Mouse (Mus musculus) liver, embryonic 16.5 days (tissue): ENCODE results near the gene Tekt3. TPM values are rescaled to one million over a fixed set of nuclear protein-coding genes. Genes with fewer than 3 reads are reported as not detected.

Experiments
- ATAC-seq: fragments of 200-750 bp; cut with Nextera tagmentation; 2 replicates; pipeline ENCODE4 v1.8.0; 2017; ENCODE audit warnings: low read depth, mild to moderate bottlenecking, moderate number of reproducible peaks, moderate library complexity
- H3K27ac ChIP-seq: fragments of 300-500 bp; sonication (generic); 2 replicates; pipeline ENCODE4 v1.5.1; 2014; ENCODE audit warnings: mild to moderate bottlenecking, low read length
- H3K27me3 ChIP-seq: fragments of 300-500 bp; sonication (generic); 2 replicates; pipeline ENCODE4 v1.6.1; 2014; ENCODE audit warnings: low read depth, low read length, mixed read lengths; ENCODE audit not compliant: control insufficient read depth, insufficient read depth
- H3K36me3 ChIP-seq: fragments of 300-500 bp; sonication (generic); 2 replicates; pipeline ENCODE4 v1.6.1; 2014; ENCODE audit warnings: mild to moderate bottlenecking; ENCODE audit not compliant: control insufficient read depth, insufficient read depth
- H3K4me1 ChIP-seq: fragments of 300-500 bp; sonication (generic); 2 replicates; pipeline ENCODE4 v1.6.1; 2014; ENCODE audit warnings: low read depth, low read length, mixed read lengths; ENCODE audit not compliant: control insufficient read depth
- H3K4me2 ChIP-seq: fragments of 300-500 bp; sonication (generic); 2 replicates; pipeline ENCODE4 v1.6.1; 2014; ENCODE audit warnings: low read depth, low read length, mixed read lengths
- H3K4me3 ChIP-seq: fragments of 300-500 bp; sonication (generic); 2 replicates; pipeline ENCODE4 v1.5.1; 2014; ENCODE audit warnings: low read depth, mild to moderate bottlenecking, low read length
- H3K9ac ChIP-seq: fragments of 300-500 bp; sonication (generic); 2 replicates; pipeline ENCODE4 v1.6.1; 2014; ENCODE audit warnings: low read depth, low read length
- H3K9me3 ChIP-seq: fragments of 300-500 bp; sonication (generic); replicated peaks from 2 replicates; pipeline ENCODE4 v1.6.1; 2016; ENCODE audit warnings: low read length; ENCODE audit not compliant: control insufficient read depth
- WGBS: fragments of 180-500 bp; shearing (Covaris S2); extraction: QIAGEN DNeasy Blood & Tissue Kit; methylation state at CpG from one replicate; pipeline ENCODE4 v1.1.7; 2014; ENCODE audit not compliant: insufficient replicate concordance; 5-methylcytosine and 5-hydroxymethylcytosine counted together
- polyA plus RNA-seq: library from polyadenylated mRNA; unstranded; fragments of >200 nt; fragmentation: Nextera tagmentation; extraction: Ambion mirVana; gene quantifications from 2 replicates; pipeline ENCODE4 v1.2.1, GENCODE M21; 2015

Gene Tekt3
- polyA plus RNA-seq, 1 experiment from 2014 or later, result not detected

- 63% methylated on average over 3 of the region's 3 CpGs for WGBS
- H3K4me1 ChIP-seq, result no peaks in the 10 kb centered on the region
- H3K27me3 ChIP-seq, result no peaks in the 10 kb centered on the region
- H3K4me3 ChIP-seq, result no peak overlapping the region
- ATAC-seq, result no peak
- H3K36me3 ChIP-seq, result no peaks in the 10 kb centered on the region
- H3K9me3 ChIP-seq, result no peaks in the 10 kb centered on the region
- H3K4me2 ChIP-seq, result no peak overlapping the region
- no peak overlapping the region for H3K9ac ChIP-seq
- no peak overlapping the region for H3K27ac ChIP-seq
These were observed 33.3 kb upstream of the Tekt3 start for GRCm38 (mm10) chr11:63028131-63028530.

- H3K27me3 ChIP-seq, result no peaks in the 10 kb centered on the region
- H3K9me3 ChIP-seq, result no peaks in the 10 kb centered on the region
- H3K4me1 ChIP-seq, result no peaks in the 10 kb centered on the region
- WGBS, result 42% methylated on average over 4 of the region's 4 CpGs
- no peak for ATAC-seq
- no peak overlapping the region for H3K4me2 ChIP-seq
- H3K9ac ChIP-seq, result no peak overlapping the region
- H3K36me3 ChIP-seq, result no peaks in the 10 kb centered on the region
- no peak overlapping the region for H3K4me3 ChIP-seq
- no peak overlapping the region for H3K27ac ChIP-seq
These were observed 32.2 kb upstream of the Tekt3 start for GRCm38 (mm10) chr11:63029148-63029714.

GRCm38 (mm10) chr11:63029721-63030120, 31.7 kb upstream of the Tekt3 start:
- Histone ChIP-seq H3K4me1 (no peaks in the 10 kb centered on the region), H3K9ac (no peak overlapping the region), H3K4me2 (no peak overlapping the region), H3K27ac (no peak overlapping the region), H3K36me3 (no peaks in the 10 kb centered on the region), H3K9me3 (no peaks in the 10 kb centered on the region), H3K27me3 (no peaks in the 10 kb centered on the region), H3K4me3 (no peak overlapping the region)
- 65% methylated on average over 6 of the region's 6 CpGs for WGBS
- no peak for ATAC-seq

DNA sequence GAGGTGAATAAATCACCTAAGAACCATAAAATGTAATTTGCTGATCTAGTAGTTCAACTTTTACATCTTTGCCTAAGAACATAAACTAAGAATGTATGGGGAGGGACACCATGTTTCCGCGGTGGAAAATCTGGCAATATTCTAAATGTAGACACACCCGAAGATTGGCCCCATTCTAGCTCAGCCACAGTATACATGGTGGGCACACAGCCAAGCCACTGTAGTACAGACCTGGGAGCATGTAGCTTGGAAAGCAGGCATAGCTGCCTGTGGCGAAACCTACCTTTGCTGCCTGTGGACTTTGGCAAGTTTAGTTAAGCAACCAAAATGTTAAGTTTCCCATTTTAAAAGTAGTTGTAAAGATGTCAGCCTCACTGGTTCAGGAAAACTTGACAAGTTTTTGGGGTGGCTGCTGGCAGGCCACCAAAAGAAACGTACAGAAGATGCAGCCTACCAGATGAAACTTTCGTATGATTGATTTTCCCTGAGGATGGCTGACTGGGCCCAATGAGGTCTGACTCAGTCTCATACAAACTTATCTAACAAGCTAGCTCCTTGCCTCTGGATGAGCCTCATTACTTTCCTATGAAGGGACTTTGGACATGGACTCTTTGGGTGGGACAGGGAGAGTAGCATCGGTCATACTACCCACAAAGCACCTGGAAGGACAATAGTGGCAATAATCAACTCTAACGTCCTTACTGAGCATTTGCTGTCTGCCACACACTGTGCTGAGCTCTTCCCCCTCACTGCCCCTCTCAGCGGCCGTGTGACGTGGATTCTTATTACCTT, 25.8 kb upstream of the Tekt3 start:
- no peak overlapping the region for H3K9ac ChIP-seq
- peak; percentile 70; the same call in 1 of the 2 replicates for ATAC-seq
- WGBS, result 62% methylated on average over 11 of the region's 11 CpGs
- no peaks in the 10 kb centered on the region for H3K27me3 ChIP-seq
- no peak overlapping the region for H3K4me3 ChIP-seq
- no peaks in the 10 kb centered on the region for H3K36me3 ChIP-seq
- H3K4me1 ChIP-seq, result no peaks in the 10 kb centered on the region; the same call in 1 of the 2 replicates
- H3K4me2 ChIP-seq, result no peak overlapping the region
- H3K27ac ChIP-seq, result no peak overlapping the region
- H3K9me3 ChIP-seq, result no peaks in the 10 kb centered on the region

GRCm38 (mm10) chr11:63040002-63040661, 21.3 kb upstream of the Tekt3 start:
- Histone ChIP-seq H3K9me3 (no peaks in the 10 kb centered on the region), H3K4me3 (no peak overlapping the region), H3K4me2 (no peak overlapping the region), H3K27me3 (no peaks in the 10 kb centered on the region), H3K27ac (no peak overlapping the region), H3K36me3 (no peaks in the 10 kb centered on the region), H3K4me1 (no peaks in the 10 kb centered on the region; the same call in 1 of the 2 replicates), H3K9ac (no peak overlapping the region)
- WGBS, result 49% methylated on average over 12 of the region's 12 CpGs
- no peak for ATAC-seq

DNA sequence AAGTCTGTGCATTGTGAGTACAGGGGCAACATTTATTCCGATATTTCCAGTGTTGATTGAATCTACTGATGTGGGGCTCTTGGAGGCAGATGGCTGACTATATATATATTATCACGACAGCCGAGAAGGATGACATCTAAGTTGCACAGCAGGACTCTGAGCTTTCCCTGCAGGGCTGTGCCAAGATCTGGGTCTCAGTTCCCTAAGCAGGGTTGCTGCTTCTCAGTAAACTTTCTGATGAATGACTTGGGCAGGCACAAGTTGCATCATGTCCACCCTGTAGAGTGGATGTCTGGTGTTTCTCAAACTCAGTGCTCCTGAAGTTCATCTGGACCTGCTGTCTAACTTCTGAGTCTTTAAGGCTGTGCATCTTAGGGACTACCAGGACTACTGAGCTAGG, 15.7 kb upstream of the Tekt3 start:
- 61% methylated on average over 3 of the region's 3 CpGs for WGBS
- ATAC-seq, result no peak
- Histone ChIP-seq H3K9me3 (no peaks in the 10 kb centered on the region), H3K4me2 (no peak overlapping the region), H3K36me3 (no peaks in the 10 kb centered on the region), H3K9ac (no peak overlapping the region), H3K4me3 (no peak overlapping the region), H3K27me3 (no peaks in the 10 kb centered on the region), H3K4me1 (no peaks in the 10 kb centered on the region), H3K27ac (no peak overlapping the region)

DNA sequence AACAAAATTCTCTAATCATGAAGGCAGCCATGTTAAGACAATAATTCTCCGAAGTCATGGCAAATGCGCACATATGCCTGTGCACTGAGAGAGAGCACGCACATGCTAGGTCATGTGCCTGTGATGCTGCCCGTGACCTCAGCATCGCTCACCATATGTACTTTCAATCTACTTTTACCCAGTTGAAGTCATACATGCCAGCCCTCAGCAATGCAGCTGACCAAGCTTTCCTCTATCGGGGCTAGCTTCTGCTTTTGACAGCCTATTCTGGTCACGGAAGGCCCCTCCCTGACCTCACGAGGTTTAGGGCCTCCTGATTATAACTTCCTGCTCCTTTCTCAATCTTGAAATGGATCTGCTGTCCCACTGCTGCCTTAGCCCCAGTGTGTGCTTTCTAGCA, 15.1 kb upstream of the Tekt3 start:
- Histone ChIP-seq H3K4me1 (no peaks in the 10 kb centered on the region), H3K27me3 (no peaks in the 10 kb centered on the region), H3K9ac (no peak overlapping the region), H3K27ac (no peak overlapping the region), H3K36me3 (no peaks in the 10 kb centered on the region), H3K4me2 (no peak overlapping the region), H3K4me3 (no peak overlapping the region), H3K9me3 (no peaks in the 10 kb centered on the region)
- 0 out of 2 replicates have a peak, but pooled peaks have one; percentile 35 for ATAC-seq
- WGBS, result 40% methylated on average over 8 of the region's 8 CpGs

DNA sequence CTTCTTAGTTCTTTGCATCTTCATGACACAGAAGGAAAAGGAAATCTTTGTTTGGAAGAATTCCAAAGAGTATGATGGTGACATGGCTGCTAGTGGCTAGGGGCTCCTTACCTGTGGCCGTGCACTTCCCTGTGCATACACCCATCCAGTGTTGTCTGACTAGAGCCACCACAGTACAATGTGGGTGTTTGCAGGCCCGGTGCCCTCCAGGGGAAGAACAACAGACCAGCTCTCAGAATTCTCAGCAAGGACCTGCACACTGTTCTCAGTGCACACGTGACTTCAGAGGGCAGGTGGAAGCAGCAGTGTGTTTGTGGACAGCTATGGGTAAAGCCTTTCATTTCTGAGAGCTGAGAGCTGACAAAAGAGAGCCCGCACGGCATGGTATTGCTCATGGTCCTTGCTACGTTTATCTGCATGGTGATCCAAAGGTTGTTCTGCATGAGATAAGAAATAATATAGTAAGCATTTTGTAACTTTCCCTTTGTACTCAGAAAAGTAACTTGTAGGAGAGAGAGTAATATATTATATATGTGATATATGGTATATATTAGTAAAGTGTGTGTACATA, 11.0 kb upstream of the Tekt3 start:
- Histone ChIP-seq H3K27me3 (no peaks in the 10 kb centered on the region), H3K4me1 (no peaks in the 10 kb centered on the region), H3K9me3 (no peaks in the 10 kb centered on the region), H3K27ac (no peak overlapping the region), H3K4me2 (no peak overlapping the region), H3K9ac (no peak overlapping the region), H3K36me3 (no peaks in the 10 kb centered on the region), H3K4me3 (no peak overlapping the region)
- WGBS, result 67% methylated on average over 6 of the region's 6 CpGs
- ATAC-seq, result no peak

- ATAC-seq, result no peak
- Histone ChIP-seq H3K36me3 (no peaks in the 10 kb centered on the region), H3K9ac (no peak overlapping the region), H3K4me2 (no peak overlapping the region), H3K9me3 (no peaks in the 10 kb centered on the region), H3K4me3 (no peak overlapping the region), H3K27me3 (no peaks in the 10 kb centered on the region), H3K27ac (no peak overlapping the region), H3K4me1 (no peaks in the 10 kb centered on the region)
- 28% methylated on average over 7 of the region's 7 CpGs for WGBS
These were observed 10.4 kb upstream of the Tekt3 start for GRCm38 (mm10) chr11:63051041-63051440.
